Comparison of ENCODE assay signal across 26 mouse cellular contexts in genomic region chr16:51347120-51347519, GRCm38 (mm10).
A peak's percentile ranks its signal among the peaks of the same experiment; 100 is the strongest.
DNase-seq lines count a peak whose midpoint lies in the region; ATAC-seq and TF ChIP-seq lines count a peak whose summit lies in the region.
"Had no signal": no experiment of that assay in that cellular context is flagged by ENCODE, and none has a peak within 500 bp of the region (broad histone marks: within the 10 kb centered on the region; RNA-seq: fewer than 3 reads in every experiment).

No protein-coding gene starts in this region.

- H3K4me1 ChIP-seq in forebrain, postnatal 0 days (ENCODE audit: insufficient read depth): no peaks in the 10 kb centered on the region
- H3K4me1 ChIP-seq in forebrain, embryonic 12.5 days: no peaks in the 10 kb centered on the region
- H3K4me1 ChIP-seq: forebrain, embryonic 15.5 days; heart, embryonic 10.5 days; heart, embryonic 15.5 days; hindbrain, embryonic 12.5 days; midbrain, embryonic 10.5 days had no signal

- peak; percentile 17 for TF ChIP-seq CTCF in forebrain, postnatal 0 days (IDR thresholded peaks at IDR 0.05; ENCODE audit: low read depth)
- peak; percentile 68 for TF ChIP-seq CTCF in layer of hippocampus, adult 2 months (conservative IDR thresholded peaks at IDR 0.05)

- no peaks in the 10 kb centered on the region for H3K27me3 ChIP-seq in forebrain, postnatal 0 days (ENCODE audit: insufficient read depth, low read length)
- no peaks in the 10 kb centered on the region for H3K27me3 ChIP-seq in forebrain, embryonic 12.5 days
- H3K27me3 ChIP-seq: forebrain, embryonic 15.5 days; heart, embryonic 15.5 days; hindbrain, embryonic 12.5 days; limb, embryonic 13.5 days had no signal

- H3K9me3 ChIP-seq in forebrain, postnatal 0 days (ENCODE audit: low read length): no peaks in the 10 kb centered on the region
- H3K9me3 ChIP-seq in forebrain, embryonic 12.5 days: no peaks in the 10 kb centered on the region
- H3K9me3 ChIP-seq: forebrain, embryonic 15.5 days; heart, embryonic 10.5 days; heart, embryonic 15.5 days; hindbrain, embryonic 12.5 days; limb, embryonic 13.5 days; midbrain, embryonic 10.5 days had no signal

- no peak overlapping the region for H3K27ac ChIP-seq in forebrain, postnatal 0 days (ENCODE audit: low read depth, low read length)
- no peak overlapping the region for H3K27ac ChIP-seq in forebrain, embryonic 12.5 days
- H3K27ac ChIP-seq in layer of hippocampus, adult 2 months: no peak overlapping the region
- H3K27ac ChIP-seq: forebrain, embryonic 15.5 days; gastrocnemius, adult 2 months; heart, embryonic 10.5 days; heart, embryonic 15.5 days; hindbrain, embryonic 12.5 days; limb, embryonic 13.5 days; midbrain, embryonic 10.5 days had no signal

- H3K36me3 ChIP-seq in forebrain, postnatal 0 days (ENCODE audit: insufficient read depth): no peaks in the 10 kb centered on the region
- no peaks in the 10 kb centered on the region for H3K36me3 ChIP-seq in forebrain, embryonic 12.5 days (replicated peaks)
- H3K36me3 ChIP-seq: forebrain, embryonic 15.5 days; heart, embryonic 10.5 days; heart, embryonic 15.5 days; hindbrain, embryonic 12.5 days; limb, embryonic 13.5 days; midbrain, embryonic 10.5 days had no signal

- no peak for ATAC-seq in forebrain, postnatal 0 days
- no peak for ATAC-seq in forebrain, embryonic 12.5 days (ENCODE audit: low FRiP score)
- ATAC-seq: forebrain, embryonic 15.5 days; intestine, postnatal 0 days had no signal

- no peak overlapping the region for H3K4me3 ChIP-seq in forebrain, postnatal 0 days (ENCODE audit: low read depth, low read length)
- H3K4me3 ChIP-seq in forebrain, embryonic 12.5 days (replicated peaks): no peak overlapping the region
- no peak overlapping the region for H3K4me3 ChIP-seq in layer of hippocampus, adult 2 months
- H3K4me3 ChIP-seq: forebrain, embryonic 15.5 days; gastrocnemius, adult 2 months; heart, embryonic 10.5 days; heart, embryonic 15.5 days; hindbrain, embryonic 12.5 days; limb, embryonic 13.5 days; midbrain, embryonic 10.5 days had no signal

- no peak overlapping the region for H3K4me2 ChIP-seq in forebrain, postnatal 0 days (ENCODE audit: low read depth)
- H3K4me2 ChIP-seq in forebrain, embryonic 12.5 days: no peak overlapping the region
- H3K4me2 ChIP-seq: forebrain, embryonic 15.5 days; heart, embryonic 15.5 days; hindbrain, embryonic 12.5 days; limb, embryonic 13.5 days; liver, embryonic 11.5 days had no signal

- DNase-seq in forebrain, postnatal 0 days: no peak
- no peak for DNase-seq in layer of hippocampus, adult 2 months (ENCODE audit: low spot score in 2 of 2)
- DNase-seq in layer of hippocampus, postnatal 36 days: no peak
- peak; percentile 33 for DNase-seq in 416B (ENCODE audit: low read depth)
- peak; percentile 5 for DNase-seq in fibroblast of lung, adult 2 months (ENCODE audit: low read depth)
- DNase-seq in retina, postnatal 1 day: no peak
- DNase-seq: adrenal gland, postnatal 14 days; cerebellum, adult 2 months; cerebellum, postnatal 14 days; gastrocnemius, adult 2 months; gastrocnemius, postnatal 36 days; heart, postnatal 36 days; kidney, postnatal 25 days; lung, postnatal 10 days; spleen, adult 18-20 months; thymus, adult 18-20 months; thymus, postnatal 25 days had no signal

- H3K9ac ChIP-seq in forebrain, postnatal 0 days: no peak overlapping the region
- H3K9ac ChIP-seq in forebrain, embryonic 12.5 days: no peak overlapping the region
- H3K9ac ChIP-seq: forebrain, embryonic 15.5 days; heart, embryonic 15.5 days; hindbrain, embryonic 12.5 days; limb, embryonic 13.5 days had no signal

Comparison
In these comparisons a context has a peak if more than half of its experiments do, and no peak if none do; other contexts are left out.
1. DNase-seq: peak in 416B (single experiment) and fibroblast of lung, adult 2 months (single experiment); none in forebrain, postnatal 0 days (single experiment), layer of hippocampus, adult 2 months (0 of 2), layer of hippocampus, postnatal 36 days (0 of 2) and retina, postnatal 1 day (single experiment).